Mouse (Mus musculus) C2C12 (cell line): ENCODE data around the gene Rdm1. TPM values are rescaled to one million over a fixed set of nuclear protein-coding genes. Genes with fewer than 3 reads are reported as not detected.
"Not testable (repeated sequence)": the region's sequence is repeated elsewhere in the genome, so short reads cannot be mapped to it uniquely, and the experiment has no call there.

Experiments
- H3K27me3 ChIP-seq: one replicate; pipeline ENCODE4 v1.6.1; 2011; ENCODE audit not compliant: control insufficient read depth, insufficient read depth, insufficient read length
- H3K36me3 ChIP-seq: one replicate; pipeline ENCODE4 v1.6.1; 2011; ENCODE audit not compliant: control insufficient read depth, insufficient read depth
- H3K4me3 ChIP-seq: one replicate; pipeline ENCODE4 v1.5.1; 2011; ENCODE audit warnings: mild to moderate bottlenecking, control low read depth; ENCODE audit not compliant: poor library complexity, insufficient read depth, severe bottlenecking
- H3K79me2 ChIP-seq: one replicate; pipeline ENCODE4 v1.6.1; 2011; ENCODE audit not compliant: control insufficient read depth, insufficient read depth
- H3K79me3 ChIP-seq: one replicate; pipeline ENCODE4 v1.6.1; 2011; ENCODE audit warnings: low read depth, control low read depth
- H3ac ChIP-seq: one replicate; pipeline ENCODE3; 2011; ENCODE audit warnings: low read depth; ENCODE audit not compliant: control insufficient read depth, insufficient read length
- CEBPB ChIP-seq: IDR thresholded peaks from one replicate; pipeline ENCODE4 v1.6.1; 2011; ENCODE audit warnings: low read depth, mild to moderate bottlenecking, control low read depth, moderate library complexity
- CTCF ChIP-seq: IDR thresholded peaks from one replicate; pipeline ENCODE4 v1.5.1; 2011; ENCODE audit not compliant: control insufficient read depth, insufficient read depth, insufficient read length
- FOSL1 ChIP-seq: IDR thresholded peaks from one replicate; pipeline ENCODE4 v1.8.0; 2011; ENCODE audit warnings: mild to moderate bottlenecking, low read length; ENCODE audit not compliant: poor library complexity, insufficient read depth, severe bottlenecking
- MAX ChIP-seq: IDR thresholded peaks from one replicate; pipeline ENCODE4 v1.6.1; 2011; ENCODE audit warnings: mild to moderate bottlenecking, control low read depth
- MYOD1 ChIP-seq: IDR thresholded peaks from one replicate; pipeline ENCODE4 v1.6.1; 2011; ENCODE audit warnings: low read depth; ENCODE audit not compliant: control insufficient read depth, insufficient read length
- MYOG ChIP-seq: IDR thresholded peaks from one replicate; pipeline ENCODE4 v1.6.1; 2011; ENCODE audit not compliant: control insufficient read depth, insufficient read length; ENCODE audit errors: extremely low read depth
- USF1 ChIP-seq: IDR thresholded peaks from one replicate; pipeline ENCODE4 v1.6.1; 2011; ENCODE audit warnings: low read depth, mild to moderate bottlenecking, control low read depth, moderate library complexity
- polyA plus RNA-seq: library from polyadenylated mRNA; unstranded; fragments of >200 nt; fragmentation: generic; extraction: Trizol; gene quantifications from one replicate; pipeline ENCODE4 v1.2.1, GENCODE M21; 2012; ENCODE audit warnings: missing spikeins

The Rdm1 gene
- polyA plus RNA-seq, 1 experiment: 9.5 TPM

GRCm38 (mm10) chr11:101642931-101643330 lies 15.9 kb downstream of the Rdm1 start:
- Histone ChIP-seq H3K4me3 (no peak overlapping the region), H3K27me3 (no peaks in the 10 kb centered on the region), H3K79me3 (no peaks in the 10 kb centered on the region), H3K79me2 (no peaks in the 10 kb centered on the region), H3K36me3 (no peaks in the 10 kb centered on the region), H3ac (no peak overlapping the region)
- TF ChIP-seq CTCF (no peak), MYOG (no peak), FOSL1 (no peak), USF1 (no peak), MYOD1 (no peak), CEBPB (no peak), MAX (no peak)

GRCm38 (mm10) chr11:101644591-101644990 lies 17.6 kb downstream of the Rdm1 start:
- Histone ChIP-seq H3K27me3 (no peaks in the 10 kb centered on the region), H3ac (no peak overlapping the region), H3K36me3 (no peaks in the 10 kb centered on the region), H3K4me3 (no peak overlapping the region), H3K79me3 (no peaks in the 10 kb centered on the region), H3K79me2 (no peaks in the 10 kb centered on the region)
- TF ChIP-seq MAX (no peak), MYOG (no peak), CTCF (no peak), CEBPB (no peak), MYOD1 (no peak), USF1 (no peak), FOSL1 (no peak)

DNA sequence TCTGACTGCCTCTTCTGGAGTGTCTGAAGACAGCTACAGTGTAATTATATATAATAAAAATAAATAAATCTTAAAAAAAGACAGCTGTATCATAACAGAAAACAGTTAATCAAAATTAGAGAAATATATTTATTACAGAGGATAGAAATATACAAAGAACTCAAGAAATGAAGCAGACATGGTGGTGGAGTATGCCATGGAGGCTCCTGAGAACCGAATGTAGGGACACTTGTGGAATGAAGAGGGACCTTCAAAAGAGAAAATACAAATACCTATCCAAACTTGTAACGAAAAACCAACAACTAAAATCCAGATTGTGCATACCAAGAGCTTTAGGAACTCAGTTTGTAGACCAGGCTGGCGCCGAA lies 18.0 kb downstream of the Rdm1 start:
- H3K79me3 ChIP-seq, H3ac ChIP-seq, H3K27me3 ChIP-seq, H3K4me3 ChIP-seq, H3K36me3 ChIP-seq, H3K79me2 ChIP-seq: not testable (repeated sequence)

GRCm38 (mm10) chr11:101645411-101646282 lies 18.7 kb downstream of the Rdm1 start:
- not testable (repeated sequence) for H3ac ChIP-seq, H3K4me3 ChIP-seq, H3K27me3 ChIP-seq

DNA sequence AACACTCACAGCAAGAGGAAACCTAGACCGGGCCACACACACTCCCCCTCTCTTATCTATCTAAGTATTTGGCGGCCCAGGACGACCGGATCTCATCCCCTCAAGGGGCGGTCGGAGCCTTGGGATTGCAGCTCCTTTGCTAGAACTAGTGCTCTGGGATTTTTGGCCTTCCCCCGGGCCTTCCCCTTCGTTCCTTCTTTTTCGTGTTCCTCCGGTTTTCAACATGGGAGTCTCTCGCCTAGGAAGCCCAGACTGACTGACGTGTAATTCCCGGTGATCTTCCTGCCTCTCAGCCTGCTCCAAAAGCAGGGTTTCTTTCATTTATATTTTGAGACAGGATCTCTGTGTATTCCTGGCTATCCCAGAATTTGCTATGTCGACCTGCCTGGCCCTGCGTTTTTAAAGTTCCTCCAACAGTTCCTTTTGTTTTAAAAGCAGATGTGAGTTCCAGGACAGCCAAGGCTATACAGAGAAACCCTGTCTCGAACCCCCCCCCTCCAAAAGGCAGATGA lies 19.3 kb downstream of the Rdm1 start:
- not testable (repeated sequence) for H3K36me3 ChIP-seq, H3K79me2 ChIP-seq, H3ac ChIP-seq, H3K27me3 ChIP-seq, H3K79me3 ChIP-seq, H3K4me3 ChIP-seq

More at GRCm38 (mm10) chr11:101645411-101646282, 18.7 kb downstream of the Rdm1 start:
- not testable (repeated sequence) for H3K79me3 ChIP-seq, H3K79me2 ChIP-seq, H3K36me3 ChIP-seq

GRCm38 (mm10) chr11:101647093-101647492 lies 20.1 kb downstream of the Rdm1 start:
- H3K36me3 ChIP-seq, H3K27me3 ChIP-seq, H3K79me2 ChIP-seq, H3K79me3 ChIP-seq, H3ac ChIP-seq, H3K4me3 ChIP-seq: not testable (repeated sequence)

DNA sequence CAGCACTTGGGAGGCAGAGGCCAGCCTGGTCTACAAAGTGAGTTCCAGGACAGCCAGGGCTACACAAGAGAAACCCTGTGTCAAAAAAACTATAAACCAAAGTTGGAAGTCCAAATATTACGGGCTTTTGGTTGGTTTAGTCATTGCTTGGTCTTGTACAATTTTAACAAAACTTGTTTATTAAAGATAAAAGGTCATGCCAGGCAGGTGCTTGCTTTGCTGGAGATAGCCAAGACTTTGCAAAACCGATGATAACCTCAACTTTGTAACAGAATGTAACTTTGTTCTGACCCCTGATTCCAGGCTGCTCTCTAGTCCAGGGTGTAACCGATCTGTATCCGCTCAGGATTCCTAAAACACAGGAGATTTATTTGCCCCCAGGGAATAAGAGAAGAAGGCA lies 29.4 kb downstream of the Rdm1 start:
- H3ac ChIP-seq: no peak overlapping the region
- H3K27me3 ChIP-seq: peaks cover 11% of the 10 kb centered on the region
- H3K79me2 ChIP-seq: no peaks in the 10 kb centered on the region
- no peaks in the 10 kb centered on the region for H3K36me3 ChIP-seq
- no peaks in the 10 kb centered on the region for H3K79me3 ChIP-seq
- TF ChIP-seq FOSL1: no peak
- no peak for TF ChIP-seq CEBPB
- TF ChIP-seq USF1: no peak
- no peak overlapping the region for H3K4me3 ChIP-seq
